Mouse (Mus musculus) monocyte, adult 2 months (primary cell): Measurements from ENCODE around the gene Foxg1.

Source experiments
- DNase-seq, 2 experiments: peaks; one replicate each; pipeline ENCODE4 v3.0.0; 2022; ENCODE audit warnings: low spot score in 2 of 2, low read depth in 1 of 2

The Foxg1 gene

DNA sequence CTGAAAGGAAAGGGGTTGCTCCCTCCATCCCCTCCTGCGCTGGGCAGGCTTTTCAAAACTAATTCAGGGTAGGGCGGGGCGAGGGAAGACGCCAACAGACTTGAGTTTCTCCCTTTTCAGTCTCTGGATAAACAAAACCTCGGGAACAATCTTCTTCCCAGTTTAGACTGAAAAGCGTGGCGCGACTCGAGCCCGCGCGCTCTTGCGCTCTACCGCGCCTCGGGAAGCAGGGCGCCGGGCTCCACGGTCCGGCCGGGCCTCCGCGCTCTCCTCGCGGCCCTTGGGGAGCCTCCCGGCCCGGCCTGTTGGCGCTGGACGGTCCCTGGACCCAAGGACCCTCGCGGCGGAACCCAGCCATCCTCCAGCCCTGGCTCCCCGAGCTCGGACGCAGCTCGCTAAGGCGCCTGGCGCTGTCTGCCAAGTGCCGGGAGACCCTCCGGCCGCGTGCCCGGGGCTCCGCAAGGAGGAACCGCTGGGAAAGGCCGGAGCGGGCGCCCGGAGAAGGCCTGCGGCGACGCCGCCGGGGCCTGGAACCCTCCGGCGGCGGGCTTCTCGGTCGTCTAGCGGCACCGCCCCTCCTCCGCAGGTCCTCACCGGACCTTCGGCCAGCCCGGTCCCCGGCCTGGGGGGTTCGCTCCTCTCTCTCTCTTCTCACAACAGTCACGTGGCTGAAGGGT, 18.8 kb downstream of the Foxg1 start:
- DNase-seq: no peak

DNA sequence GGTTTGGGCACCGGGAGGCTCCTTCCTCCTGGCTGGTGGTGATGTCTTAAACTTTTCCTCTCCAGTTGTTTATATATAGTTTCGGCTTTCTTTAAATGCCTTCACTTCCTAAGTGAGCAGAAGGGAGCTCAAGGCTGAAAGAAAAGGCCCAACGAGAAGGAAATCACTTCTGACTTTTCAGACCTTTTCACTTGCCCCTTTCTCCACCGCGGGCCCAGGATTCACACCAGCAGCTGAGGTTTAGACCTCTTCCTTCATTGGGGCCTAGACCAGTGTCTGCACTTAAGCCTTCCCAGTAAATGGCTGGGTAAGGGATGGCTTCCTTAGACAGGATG, 19.3 kb downstream of the Foxg1 start:
- DNase-seq: no peak

GRCm38 (mm10) chr12:49409833-49410232, 27.4 kb downstream of the Foxg1 start:
- DNase-seq: no peak

DNA sequence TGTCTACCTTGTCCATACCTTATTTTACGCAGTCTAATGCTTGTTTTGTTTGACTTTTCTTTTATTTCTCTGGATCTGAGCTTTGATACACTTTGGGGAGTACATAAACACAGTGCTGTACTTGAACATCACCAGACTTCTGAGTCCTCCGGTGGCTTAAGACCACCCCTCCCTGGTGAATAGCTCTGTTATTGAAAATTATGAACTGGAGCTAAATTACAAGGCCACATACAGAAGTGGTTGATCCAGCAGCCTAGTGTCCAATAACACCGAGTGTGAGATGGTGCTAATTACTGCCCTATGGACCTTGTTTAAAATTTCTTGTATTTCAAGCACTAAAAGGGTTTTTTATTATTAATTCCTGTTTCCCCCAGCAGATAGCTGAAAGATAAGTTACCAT, 35.5 kb downstream of the Foxg1 start:
- DNase-seq: no peak
